Comparison of ENCODE assay signal across 14 mouse cellular contexts in the genomic region with DNA sequence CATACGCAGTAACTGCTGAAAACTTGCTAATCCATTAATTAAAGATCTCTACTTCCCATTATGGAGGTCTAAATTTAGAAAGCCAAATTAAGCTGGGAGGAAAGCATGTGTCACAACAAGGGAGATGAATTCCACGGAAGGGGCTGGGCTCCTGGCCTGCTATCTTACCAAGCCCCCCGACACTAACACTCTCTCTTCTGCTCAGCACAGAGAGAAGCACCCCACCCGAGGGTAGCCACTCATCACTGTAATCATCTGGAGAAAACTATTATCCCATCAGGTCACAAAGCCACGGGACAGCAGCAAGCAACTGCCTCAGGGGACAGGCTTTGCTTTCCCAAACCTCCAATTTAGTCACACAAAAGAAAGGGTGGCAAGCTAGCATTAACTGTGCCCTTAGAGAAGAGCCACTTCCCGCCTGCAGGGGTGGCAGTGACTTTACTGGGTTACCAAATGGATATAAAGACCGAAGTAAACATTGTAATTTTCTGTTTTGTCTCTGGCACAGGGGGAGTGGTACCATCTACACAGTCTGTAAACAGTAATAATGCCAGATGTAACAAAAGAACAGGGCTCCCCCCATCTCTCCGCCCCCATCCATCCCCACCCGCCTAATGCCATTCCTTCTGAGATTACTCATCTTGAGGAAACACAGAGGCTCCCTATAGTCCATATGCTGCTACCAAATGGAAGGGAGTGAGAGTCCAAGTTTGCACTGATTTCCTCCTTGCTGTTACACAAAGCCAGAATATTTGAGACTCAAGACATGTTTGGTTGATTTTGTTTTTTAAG.
DNase-seq lines count a peak whose midpoint lies in the region; ATAC-seq and TF ChIP-seq lines count a peak whose summit lies in the region.
"Had no signal": no experiment of that assay in that cellular context is flagged by ENCODE, and none has a peak within 500 bp of the region (broad histone marks: within the 10 kb centered on the region; RNA-seq: fewer than 3 reads in every experiment).

No protein-coding gene starts in this region.

- 61% methylated on average over 9 of the region's 9 CpGs for WGBS in hindbrain, embryonic 16.5 days
- 67% methylated on average over 9 of the region's 9 CpGs for WGBS in hindbrain, embryonic 11.5 days
- 58% methylated on average over 9 of the region's 9 CpGs for WGBS in midbrain, postnatal 0 days
- 54% methylated on average over 9 of the region's 9 CpGs for WGBS in midbrain, embryonic 15.5 days
- WGBS in embryonic facial prominence, embryonic 14.5 days, result 41% methylated on average over 9 of the region's 9 CpGs

- H3K36me3 ChIP-seq in hindbrain, embryonic 16.5 days (ENCODE audit: control insufficient read depth, insufficient read depth, low read length), result no peaks in the 10 kb centered on the region; the same call in 1 of the 2 replicates
- H3K36me3 ChIP-seq in hindbrain, embryonic 11.5 days (ENCODE audit: control insufficient read depth, insufficient read depth, low read length), result no peaks in the 10 kb centered on the region
- H3K36me3 ChIP-seq in midbrain, postnatal 0 days (ENCODE audit: insufficient read depth, low read length), result peaks cover 17% of the 10 kb centered on the region; the same call in 1 of the 2 replicates
- H3K36me3 ChIP-seq in midbrain, embryonic 15.5 days (replicated peaks), result no peaks in the 10 kb centered on the region; the same call in none of the 2 replicates
- H3K36me3 ChIP-seq in embryonic facial prominence, embryonic 14.5 days (ENCODE audit: control insufficient read depth, insufficient read depth, low read length), result peaks cover 58% of the 10 kb centered on the region

- 0 out of 2 replicates have a peak, but pooled peaks have one; percentile 17 for ATAC-seq in hindbrain, embryonic 16.5 days
- no peak for ATAC-seq in hindbrain, embryonic 11.5 days (ENCODE audit: low FRiP score)
- ATAC-seq in midbrain, postnatal 0 days (ENCODE audit: low FRiP score), result no peak
- no peak for ATAC-seq in midbrain, embryonic 15.5 days (replicated peaks)
- ATAC-seq in embryonic facial prominence, embryonic 14.5 days (ENCODE audit: low read depth), result peak; percentile 33; the same call in 1 of the 2 replicates
- ATAC-seq: inflammation-experienced regulatory T-cells, adult 6 months had no signal

- H3K4me1 ChIP-seq in hindbrain, embryonic 16.5 days (ENCODE audit: control insufficient read depth, insufficient read depth, low read depth, low read length), result no peaks in the 10 kb centered on the region; the same call in 1 of the 2 replicates
- no peaks in the 10 kb centered on the region for H3K4me1 ChIP-seq in hindbrain, embryonic 11.5 days (replicated peaks; ENCODE audit: control insufficient read depth, insufficient read depth, low read length)
- no peaks in the 10 kb centered on the region for H3K4me1 ChIP-seq in midbrain, postnatal 0 days (ENCODE audit: insufficient read depth, low read length)
- H3K4me1 ChIP-seq in midbrain, embryonic 15.5 days, result no peaks in the 10 kb centered on the region
- H3K4me1 ChIP-seq in embryonic facial prominence, embryonic 14.5 days (ENCODE audit: control insufficient read depth, insufficient read depth, low read length), result no peaks in the 10 kb centered on the region

- H3K9ac ChIP-seq in hindbrain, embryonic 16.5 days (ENCODE audit: low read depth, low read length), result no peak overlapping the region
- H3K9ac ChIP-seq in hindbrain, embryonic 11.5 days (ENCODE audit: low read depth, low read length), result no peak overlapping the region
- H3K9ac ChIP-seq in midbrain, postnatal 0 days (replicated peaks; ENCODE audit: low read length, poor library complexity, severe bottlenecking), result no peak overlapping the region
- H3K9ac ChIP-seq in midbrain, embryonic 15.5 days, result no peak overlapping the region
- no peak overlapping the region for H3K9ac ChIP-seq in embryonic facial prominence, embryonic 14.5 days (ENCODE audit: low read depth, low read length)
- H3K9ac ChIP-seq: lung, embryonic 14.5 days had no signal

- no peak overlapping the region for H3K4me2 ChIP-seq in hindbrain, embryonic 16.5 days (ENCODE audit: low read length)
- H3K4me2 ChIP-seq in hindbrain, embryonic 11.5 days (replicated peaks; ENCODE audit: low read depth, low read length), result no peak overlapping the region
- H3K4me2 ChIP-seq in midbrain, postnatal 0 days (ENCODE audit: low read depth, low read length, poor library complexity, severe bottlenecking), result no peak overlapping the region
- no peak overlapping the region for H3K4me2 ChIP-seq in midbrain, embryonic 15.5 days
- no peak overlapping the region for H3K4me2 ChIP-seq in embryonic facial prominence, embryonic 14.5 days (ENCODE audit: low read depth, low read length)
- H3K4me2 ChIP-seq: lung, embryonic 14.5 days had no signal

- no peak overlapping the region; the same call in 1 of the 2 replicates for H3K27ac ChIP-seq in hindbrain, embryonic 16.5 days (ENCODE audit: low read depth, low read length)
- no peak overlapping the region for H3K27ac ChIP-seq in hindbrain, embryonic 11.5 days (ENCODE audit: low read depth, low read length)
- no peak overlapping the region for H3K27ac ChIP-seq in midbrain, postnatal 0 days (ENCODE audit: low read depth, low read length)
- no peak overlapping the region for H3K27ac ChIP-seq in midbrain, embryonic 15.5 days
- H3K27ac ChIP-seq in embryonic facial prominence, embryonic 14.5 days (replicated peaks; ENCODE audit: low read depth, low read length), result no peak overlapping the region
- H3K27ac ChIP-seq: gastrocnemius, adult 2 months; heart, embryonic 10.5 days had no signal

- H3K9me3 ChIP-seq in hindbrain, embryonic 16.5 days (ENCODE audit: control insufficient read depth, low read length), result no peaks in the 10 kb centered on the region
- H3K9me3 ChIP-seq in hindbrain, embryonic 11.5 days (ENCODE audit: control insufficient read depth, low read length), result no peaks in the 10 kb centered on the region
- H3K9me3 ChIP-seq in midbrain, postnatal 0 days (ENCODE audit: low read length), result no peaks in the 10 kb centered on the region
- no peaks in the 10 kb centered on the region for H3K9me3 ChIP-seq in midbrain, embryonic 15.5 days
- H3K9me3 ChIP-seq in embryonic facial prominence, embryonic 14.5 days (ENCODE audit: control insufficient read depth, low read length), result no peaks in the 10 kb centered on the region
- H3K9me3 ChIP-seq: heart, embryonic 10.5 days had no signal

- H3K27me3 ChIP-seq in hindbrain, embryonic 16.5 days (replicated peaks; ENCODE audit: control insufficient read depth, insufficient read depth, low read length), result no peaks in the 10 kb centered on the region
- H3K27me3 ChIP-seq in hindbrain, embryonic 11.5 days (ENCODE audit: control insufficient read depth, insufficient read depth, low read length), result no peaks in the 10 kb centered on the region
- no peaks in the 10 kb centered on the region for H3K27me3 ChIP-seq in midbrain, postnatal 0 days (ENCODE audit: insufficient read depth, low read length)
- no peaks in the 10 kb centered on the region for H3K27me3 ChIP-seq in midbrain, embryonic 15.5 days (replicated peaks)
- H3K27me3 ChIP-seq in embryonic facial prominence, embryonic 14.5 days (replicated peaks; ENCODE audit: control insufficient read depth, insufficient read depth, low read length), result no peaks in the 10 kb centered on the region

- DNase-seq in hindbrain, embryonic 11.5 days (ENCODE audit: low spot score), result no peak
- peak; percentile 12 for DNase-seq in midbrain, postnatal 0 days (ENCODE audit: low spot score)
- no peak for DNase-seq in embryonic facial prominence, embryonic 14.5 days (ENCODE audit: low spot score)
- DNase-seq in retina, postnatal 1 day, result peak; percentile 18
- DNase-seq in ovary, postnatal 14 days (ENCODE audit: low spot score), result no peak
- DNase-seq: adrenal gland, postnatal 10 days; cerebellum, postnatal 14 days; gastrocnemius, adult 2 months; lung, embryonic 14.5 days; thymus, adult 2 months had no signal

- no peak; the same call in 1 of the 2 replicates for TF ChIP-seq CTCF in midbrain, postnatal 0 days (IDR thresholded peaks at IDR 0.05)

- no peak overlapping the region for H3K4me3 ChIP-seq in hindbrain, embryonic 16.5 days (ENCODE audit: low read length)
- no peak overlapping the region for H3K4me3 ChIP-seq in hindbrain, embryonic 11.5 days (ENCODE audit: low read depth, low read length)
- no peak overlapping the region for H3K4me3 ChIP-seq in midbrain, postnatal 0 days (ENCODE audit: low read depth, low read length)
- H3K4me3 ChIP-seq in midbrain, embryonic 15.5 days, result no peak overlapping the region
- no peak overlapping the region for H3K4me3 ChIP-seq in embryonic facial prominence, embryonic 14.5 days (ENCODE audit: low read depth, low read length)
- H3K4me3 ChIP-seq: gastrocnemius, adult 2 months; heart, embryonic 10.5 days had no signal

Comparison
In these comparisons a context has a peak if more than half of its experiments do, and no peak if none do; other contexts are left out.
1. ATAC-seq: peak in hindbrain, embryonic 16.5 days (single experiment) and embryonic facial prominence, embryonic 14.5 days (single experiment); none in hindbrain, embryonic 11.5 days (single experiment), midbrain, postnatal 0 days (single experiment) and midbrain, embryonic 15.5 days (single experiment).
2. DNase-seq: peak in midbrain, postnatal 0 days (single experiment) and retina, postnatal 1 day (single experiment); none in hindbrain, embryonic 11.5 days (single experiment), embryonic facial prominence, embryonic 14.5 days (single experiment) and ovary, postnatal 14 days (single experiment).